Mouse (Mus musculus) spleen, adult 12 weeks (tissue): ENCODE results near the gene Slc5a7.

ENCODE experiments used
- DNase-seq: peaks from one replicate; pipeline ENCODE4 v3.0.0; 2022; ENCODE audit warnings: low spot score

The Slc5a7 gene

DNA sequence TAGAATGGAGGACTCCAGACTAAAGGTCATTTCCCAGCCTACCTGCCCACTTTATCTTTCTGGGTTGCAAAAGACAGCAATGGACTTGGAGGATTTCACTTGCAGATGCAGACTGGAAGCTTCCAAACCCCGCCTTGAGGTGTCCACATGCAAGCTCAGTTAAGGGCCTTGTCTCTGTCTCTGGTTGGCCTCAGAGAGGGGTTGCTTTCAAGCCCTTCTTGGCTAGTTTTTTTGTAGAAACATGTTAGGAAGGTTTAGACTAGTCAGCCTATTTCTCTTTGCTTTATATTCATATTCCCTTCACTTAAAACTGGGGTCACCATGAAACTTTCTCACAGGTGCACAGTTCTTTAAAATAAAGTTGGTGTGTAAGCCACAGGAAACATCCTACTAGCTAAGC is at the start of gene Slc5a7:
Slc5a7 (minus strand) TSS at position 101 of the 400 bp plus-strand sequence.
- no peak for DNase-seq

DNA sequence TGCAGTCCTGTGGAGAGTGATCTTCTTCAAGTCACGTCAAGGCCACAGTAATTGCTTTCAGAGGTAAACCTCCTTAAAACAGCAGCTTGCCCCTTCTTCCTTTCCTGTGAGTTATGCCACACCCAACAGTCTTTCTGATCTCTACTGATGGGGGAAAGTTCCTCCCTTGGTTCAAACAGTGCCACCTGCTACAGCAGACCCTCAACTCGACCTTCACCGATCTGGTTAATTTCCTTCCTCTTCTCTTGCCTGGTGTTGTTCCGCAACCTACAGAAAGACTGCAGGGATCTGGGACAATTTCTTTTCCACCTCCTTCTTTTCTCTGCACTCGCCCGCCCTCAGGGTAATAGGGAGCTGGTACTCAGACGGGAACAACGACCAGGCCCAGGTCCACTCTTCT is 48.8 kb upstream of the Slc5a7 start:
- no peak for DNase-seq

GRCm38 (mm10) chr17:54343395-54343794 is 44.6 kb upstream of the Slc5a7 start:
- no peak for DNase-seq

DNA sequence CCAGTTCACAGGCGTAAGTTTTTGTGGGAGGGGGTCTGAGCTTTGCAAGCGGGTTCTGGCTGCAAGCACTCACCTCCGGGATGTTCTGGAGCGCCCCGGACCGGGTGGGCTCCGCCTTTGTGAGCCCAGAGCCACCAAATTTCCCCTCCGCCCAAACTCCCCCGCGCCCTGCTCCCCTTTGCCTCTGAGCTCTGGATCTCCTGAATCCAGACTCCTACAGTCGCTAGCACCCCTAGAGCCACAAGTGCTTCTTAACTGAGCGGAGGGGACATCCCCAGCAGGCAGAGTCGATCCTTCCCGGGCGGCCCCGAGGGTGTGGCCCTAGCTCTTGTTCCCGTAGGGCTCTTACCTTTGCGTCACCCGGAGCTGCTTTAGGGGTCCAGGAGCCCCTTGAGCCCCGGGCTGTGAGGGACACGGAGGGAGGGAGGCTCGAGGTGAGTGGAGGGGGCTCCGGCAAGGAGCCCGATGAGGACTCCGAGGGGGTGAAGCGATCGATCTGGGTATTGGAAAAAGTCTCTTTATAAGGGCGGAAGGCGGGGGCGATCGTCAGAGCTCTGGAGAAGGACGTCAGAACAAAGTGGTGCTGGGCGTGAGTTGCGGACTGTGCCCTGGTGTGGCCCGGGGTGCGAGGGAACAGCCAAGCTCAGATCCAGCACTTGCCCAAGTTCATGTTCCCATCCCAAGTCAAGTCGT is 456 bp downstream of the Slc5a7 start:
- no peak for DNase-seq

DNA sequence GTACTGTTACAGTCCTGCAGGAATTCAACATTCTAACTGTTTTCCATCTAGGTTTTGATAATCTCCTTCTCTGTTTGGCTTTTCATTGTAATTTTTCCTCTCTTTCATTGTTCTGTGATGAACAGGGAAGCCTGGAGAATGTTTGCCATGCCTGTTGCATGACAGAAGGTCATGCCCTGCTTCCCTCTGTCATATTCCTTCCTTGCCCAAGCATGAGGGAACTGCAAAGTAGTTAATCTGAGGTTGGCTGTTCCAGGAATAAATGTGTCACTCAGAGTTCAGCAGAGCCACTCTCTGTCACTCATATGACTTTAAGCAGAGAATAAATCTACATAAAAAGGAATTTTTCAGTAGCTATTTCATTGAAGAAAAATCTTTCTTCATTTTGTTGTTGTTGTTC is 48.1 kb downstream of the Slc5a7 start:
- no peak for DNase-seq

DNA sequence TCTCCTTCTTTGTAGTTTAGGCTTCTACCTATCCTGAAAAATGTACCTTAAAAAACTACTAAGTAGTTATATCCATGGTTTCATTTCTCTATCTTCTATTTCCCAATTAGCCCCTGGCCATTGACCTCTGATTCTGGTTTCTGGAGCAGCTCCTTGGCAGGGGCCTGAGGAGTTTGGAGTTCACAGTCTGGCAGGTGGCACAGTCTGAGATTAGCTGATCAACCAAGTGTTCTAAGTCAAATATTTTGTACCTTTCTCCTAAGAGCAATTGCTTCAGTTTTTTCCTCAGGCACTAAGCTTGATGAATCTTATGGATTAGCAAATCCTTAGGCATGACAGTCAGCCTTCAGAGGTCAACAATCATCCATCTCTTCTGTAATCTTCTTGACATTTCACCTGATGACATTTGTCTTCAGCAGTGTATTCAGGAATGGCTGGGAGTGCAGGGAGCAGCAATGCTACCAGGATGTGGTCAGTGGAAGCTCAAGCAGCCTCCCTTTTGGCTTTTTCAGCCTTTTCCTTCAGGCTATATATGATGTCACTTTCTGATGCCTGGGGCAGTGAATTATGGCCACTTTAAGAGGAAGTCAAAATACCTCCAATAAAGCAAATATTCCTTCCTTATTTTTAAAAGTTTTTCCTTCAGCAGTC is 55.1 kb downstream of the Slc5a7 start:
- DNase-seq = no peak

DNA sequence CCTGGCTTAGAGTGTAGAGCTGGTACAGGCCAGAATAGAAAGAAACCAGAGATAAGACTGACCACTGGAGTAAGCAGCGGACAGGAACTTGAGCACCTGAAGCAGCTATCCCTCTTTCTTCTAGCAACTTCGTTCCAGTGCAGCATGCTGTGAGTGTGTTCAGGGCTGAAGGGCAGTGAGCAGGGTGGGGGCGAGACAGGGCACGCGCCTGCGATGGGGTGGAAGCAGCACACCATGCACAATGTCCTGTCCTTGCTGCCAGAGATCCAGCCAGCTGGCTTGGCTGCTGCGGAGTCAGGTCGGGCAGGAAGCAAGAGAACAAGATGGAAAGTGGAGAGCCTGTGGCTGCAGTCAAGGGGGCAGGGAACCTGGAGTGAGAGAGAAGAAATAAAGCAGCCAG is 59.4 kb downstream of the Slc5a7 start:
- no peak for DNase-seq
